Mouse (Mus musculus) thymus, adult 2 months (tissue): ENCODE results near the gene Pum1.

ENCODE experiments used
- CTCF ChIP-seq: fragments of 200-500 bp; IDR thresholded peaks from 2 replicates; pipeline ENCODE4 v1.5.1; 2012; ENCODE audit warnings: mild to moderate bottlenecking, control low read depth, low read length, moderate library complexity, borderline replicate concordance; ENCODE audit not compliant: control insufficient read depth, poor library complexity, insufficient read depth; ENCODE audit errors: extremely low read depth
- POLR2A ChIP-seq: fragments of 200-500 bp; IDR thresholded peaks from 2 replicates; pipeline ENCODE4 v1.6.1; 2012; ENCODE audit warnings: mild to moderate bottlenecking, low read length, control low read depth, moderate library complexity; ENCODE audit not compliant: control insufficient read depth, poor library complexity, insufficient read depth; ENCODE audit errors: extremely low read depth

GRCm38 (mm10) chr4:130765399-130766160 lies 102.5 kb downstream of the Pum1 start:
- TF ChIP-seq POLR2A, result no peak
- TF ChIP-seq CTCF, result no peak
